Mouse (Mus musculus) G1E (cell line): ENCODE measurements around the gene Slc17a3.

ENCODE experiments used
- CTCF ChIP-seq: IDR thresholded peaks from 2 replicates; pipeline ENCODE4 v1.5.1; 2012; ENCODE audit warnings: low read depth, low read length, inconsistent platforms, mixed read lengths
- GATA1 ChIP-seq: IDR thresholded peaks from 2 replicates; pipeline ENCODE4 v1.6.1; 2012; ENCODE audit warnings: borderline replicate concordance, low read length, inconsistent platforms, mixed read lengths
- GATA2 ChIP-seq: IDR thresholded peaks from 2 replicates; pipeline ENCODE4 v1.6.1; 2012; ENCODE audit warnings: low read depth, low read length, inconsistent platforms, borderline replicate concordance
- POLR2AphosphoS5 ChIP-seq: IDR thresholded peaks from 2 replicates; pipeline ENCODE4 v1.6.1; 2012; ENCODE audit warnings: low read depth, low read length, inconsistent platforms; ENCODE audit not compliant: insufficient replicate concordance
- TAL1 ChIP-seq: conservative IDR thresholded peaks from 2 replicates; pipeline ENCODE4 v1.6.1; 2012; ENCODE audit warnings: low read depth, low read length, inconsistent platforms, mixed read lengths

DNA sequence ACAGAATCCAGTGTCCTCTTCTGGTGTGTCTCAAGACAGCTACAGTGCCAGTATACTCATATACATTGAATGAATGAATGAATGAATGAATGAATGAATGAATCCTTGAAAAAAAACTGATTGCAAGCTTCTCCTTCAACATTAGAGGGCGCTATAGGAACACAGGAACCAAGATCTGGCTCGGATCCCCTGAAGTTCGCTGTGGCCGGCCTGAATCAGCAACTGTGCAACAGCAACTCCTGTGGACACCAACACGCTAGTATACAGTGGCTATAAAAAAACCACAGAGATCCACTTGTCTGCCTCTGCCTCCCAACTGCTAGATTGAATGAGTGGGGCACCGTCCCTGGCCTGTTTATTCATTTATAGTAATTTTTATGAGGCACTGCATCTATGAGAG, 6.2 kb upstream of the Slc17a3 start:
- TF ChIP-seq CTCF (no peak), GATA1 (no peak), POLR2AphosphoS5 (no peak), TAL1 (no peak), GATA2 (no peak)
